Mouse (Mus musculus): ENCODE results near the gene Lrrc34. TPM values are rescaled to one million over a fixed set of nuclear protein-coding genes. Genes with fewer than 3 reads are reported as not detected.

The Lrrc34 gene
- polyA plus RNA-seq, 1 experiment: 2.1 TPM

DNA sequence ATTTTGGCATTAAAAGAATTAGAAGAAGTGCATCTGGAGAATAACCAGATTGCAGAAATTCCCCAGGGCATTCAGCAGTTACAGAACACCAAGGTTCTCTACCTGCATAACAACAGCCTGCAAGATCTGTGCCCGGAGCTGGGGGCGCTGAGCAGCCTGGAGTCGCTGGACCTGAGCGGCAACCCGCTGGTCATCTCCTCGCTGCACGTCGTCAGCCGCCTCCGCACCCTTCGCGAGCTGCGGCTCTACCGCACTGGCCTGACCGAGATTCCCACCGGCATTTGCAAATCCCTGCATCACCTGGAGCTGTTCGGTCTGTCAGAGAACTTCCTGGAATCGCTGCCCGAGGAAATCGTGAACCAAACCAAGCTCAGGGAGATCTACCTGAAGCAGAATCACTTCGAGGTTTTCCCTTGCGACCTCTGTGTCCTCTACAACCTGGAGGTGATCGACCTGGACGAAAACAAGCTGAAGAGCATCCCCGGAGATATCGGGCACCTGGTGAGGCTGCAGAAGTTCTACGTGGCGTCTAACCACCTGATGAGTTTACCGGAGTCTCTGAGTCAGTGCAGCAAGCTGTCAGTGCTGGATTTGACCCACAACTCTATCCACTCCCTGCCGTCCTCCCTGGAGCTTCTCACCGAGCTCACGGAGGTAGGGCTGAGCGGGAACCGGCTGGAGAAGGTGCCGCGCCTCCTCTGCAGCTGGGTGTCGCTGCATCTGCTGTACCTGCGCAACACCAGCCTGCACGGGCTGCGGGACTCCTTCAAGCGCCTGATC, 2.6 kb upstream of the Lrrc34 start:
- no peak for TF ChIP-seq CTCF (IDR thresholded peaks at IDR 0.05; ENCODE audit: control insufficient read depth, insufficient read depth, low read length)
- no peak for TF ChIP-seq POLR2A (IDR thresholded peaks at IDR 0.05; ENCODE audit: borderline replicate concordance, control insufficient read depth, low read depth, low read length)
- Histone ChIP-seq H3K4me3 (replicated peaks; ENCODE audit: control insufficient read depth, low read depth, low read length) (no peak overlapping the region), H3K4me1 (ENCODE audit: control insufficient read depth, insufficient read depth, low read length) (no peaks in the 10 kb centered on the region; the same call in 1 of the 2 replicates), H3K27ac (ENCODE audit: control insufficient read depth, insufficient read depth, low read depth, low read length, poor library complexity) (no peak overlapping the region)
- WGBS: under 1% methylated on average over 41 of the region's 41 CpGs

DNA sequence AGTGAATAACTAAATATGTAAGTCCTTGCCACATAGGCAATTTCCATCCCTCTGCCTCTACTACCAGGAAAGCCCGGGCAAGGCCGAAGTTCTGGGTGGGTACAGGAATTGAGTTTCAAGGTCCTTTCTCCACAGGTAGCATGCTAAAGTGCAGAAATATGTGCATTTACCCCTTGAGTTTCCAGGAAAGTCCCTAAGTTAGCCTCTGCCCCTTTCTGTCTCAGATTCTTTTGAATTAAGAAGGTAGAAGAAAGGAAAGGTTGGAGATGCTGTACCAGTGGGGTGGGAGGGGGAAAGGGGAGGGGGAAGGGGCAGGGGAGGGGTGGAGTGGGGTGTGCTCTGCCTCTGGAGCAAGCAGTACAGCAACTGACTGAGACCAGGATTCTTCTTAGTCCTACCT, 797 bp upstream of the Lrrc34 start:
- Histone ChIP-seq H3K4me3 (replicated peaks; ENCODE audit: control insufficient read depth, low read depth, low read length) (no peak overlapping the region), H3K4me1 (ENCODE audit: control insufficient read depth, insufficient read depth, low read length) (no peaks in the 10 kb centered on the region), H3K27ac (ENCODE audit: control insufficient read depth, insufficient read depth, low read depth, low read length, poor library complexity) (no peak overlapping the region)
- WGBS: 89% methylated on average over 2 of the region's 2 CpGs
- no peak for TF ChIP-seq CTCF (IDR thresholded peaks at IDR 0.05; ENCODE audit: control insufficient read depth, insufficient read depth, low read length)
- TF ChIP-seq POLR2A (IDR thresholded peaks at IDR 0.05; ENCODE audit: borderline replicate concordance, control insufficient read depth, low read depth, low read length): no peak

DNA sequence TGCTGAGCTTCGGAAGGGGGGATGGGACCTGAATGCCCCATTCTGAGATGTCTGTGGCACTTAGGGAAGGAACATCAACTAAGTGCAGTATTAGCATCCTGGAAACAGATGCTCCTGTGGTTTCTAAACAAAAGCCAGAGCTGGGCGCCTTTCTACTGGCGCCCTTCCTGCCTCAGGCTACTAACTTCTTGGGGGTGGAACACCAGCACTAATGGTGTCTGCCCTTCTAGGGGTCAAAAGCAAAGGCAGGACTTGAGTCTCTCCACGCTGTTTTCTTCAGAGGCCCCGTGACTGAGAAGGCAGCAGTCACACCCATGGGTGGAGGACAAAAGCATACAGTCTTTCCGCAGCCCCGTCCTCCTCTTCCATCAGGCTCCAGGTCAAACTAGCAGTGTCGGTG, 908 bp downstream of the Lrrc34 start:
- no peak overlapping the region for H3K27ac ChIP-seq (ENCODE audit: control insufficient read depth, insufficient read depth, low read depth, low read length, poor library complexity)
- no peak overlapping the region for H3K4me3 ChIP-seq (replicated peaks; ENCODE audit: control insufficient read depth, low read depth, low read length)
- no peaks in the 10 kb centered on the region for H3K4me1 ChIP-seq (ENCODE audit: control insufficient read depth, insufficient read depth, low read length)
- WGBS: 63% methylated on average over 8 of the region's 8 CpGs
- TF ChIP-seq POLR2A (IDR thresholded peaks at IDR 0.05; ENCODE audit: borderline replicate concordance, control insufficient read depth, low read depth, low read length) (no peak), CTCF (IDR thresholded peaks at IDR 0.05; ENCODE audit: control insufficient read depth, insufficient read depth, low read length) (no peak)

DNA sequence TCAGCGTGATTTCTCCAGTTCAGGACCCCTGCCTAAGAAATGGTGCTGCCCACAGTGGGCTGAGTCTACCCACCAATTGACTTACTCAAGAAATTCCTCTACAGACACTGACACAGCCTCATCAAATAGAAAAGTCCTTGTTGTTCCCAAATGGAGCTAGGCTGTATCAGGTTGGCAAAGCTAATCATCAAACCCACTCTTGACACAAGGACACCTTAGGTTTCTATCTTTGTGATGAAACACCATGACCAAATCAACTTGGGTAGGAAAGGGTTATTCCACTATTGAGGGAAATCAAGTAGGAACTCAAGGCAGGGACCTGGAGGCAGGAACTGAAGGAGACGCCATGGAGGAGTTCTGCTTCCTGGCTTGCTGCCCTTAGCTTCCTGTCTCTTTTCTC, 3.5 kb downstream of the Lrrc34 start, which contains the start of gene Lrriq4:
Gene Lrriq4 (plus strand): TSS at position 301 of the 400 bp plus-strand sequence.
- 52% methylated on average over 2 of the region's 2 CpGs for WGBS

DNA sequence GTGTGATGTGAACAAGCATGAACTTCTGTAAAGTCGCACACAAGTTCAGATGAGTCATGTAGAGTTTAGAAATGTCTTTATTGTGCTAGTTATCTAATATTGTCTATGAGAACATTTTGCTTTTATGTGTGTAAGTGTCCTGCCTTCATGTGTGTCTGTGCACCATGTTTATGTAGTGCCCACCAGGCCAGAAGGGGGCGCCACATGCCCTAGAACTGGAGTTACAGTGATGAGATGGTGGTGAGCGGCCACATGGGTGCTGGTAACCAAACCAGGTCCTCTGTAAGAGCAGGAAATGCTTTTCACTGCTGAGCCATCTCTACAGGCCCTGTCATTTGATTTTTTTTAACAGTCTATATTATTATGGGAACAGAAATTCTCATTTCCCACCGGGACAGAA, 12.0 kb downstream of the Lrrc34 start:
- TF ChIP-seq POLR2A (IDR thresholded peaks at IDR 0.05; ENCODE audit: borderline replicate concordance, control insufficient read depth, low read depth, low read length) (no peak), CTCF (IDR thresholded peaks at IDR 0.05; ENCODE audit: control insufficient read depth, insufficient read depth, low read length) (no peak)
- 75% methylated on average over 4 of the region's 4 CpGs for WGBS
- Histone ChIP-seq H3K4me3 (replicated peaks; ENCODE audit: control insufficient read depth, low read depth, low read length) (no peak overlapping the region), H3K27ac (ENCODE audit: control insufficient read depth, insufficient read depth, low read depth, low read length, poor library complexity) (no peak overlapping the region), H3K4me1 (ENCODE audit: control insufficient read depth, insufficient read depth, low read length) (no peaks in the 10 kb centered on the region)

More for the DNA sequence above, 3.5 kb downstream of the Lrrc34 start, which contains the start of gene Lrriq4:
- H3K27ac ChIP-seq (ENCODE audit: control insufficient read depth, insufficient read depth, low read depth, low read length, poor library complexity): no peak within 1 kb of the TSS
- H3K4me1 ChIP-seq (ENCODE audit: control insufficient read depth, insufficient read depth, low read length): no peaks in the 10 kb centered on the region
- H3K4me3 ChIP-seq (replicated peaks; ENCODE audit: control insufficient read depth, low read depth, low read length): no peak within 1 kb of the TSS
- no peak for TF ChIP-seq POLR2A (IDR thresholded peaks at IDR 0.05; ENCODE audit: borderline replicate concordance, control insufficient read depth, low read depth, low read length)
- no peak for TF ChIP-seq CTCF (IDR thresholded peaks at IDR 0.05; ENCODE audit: control insufficient read depth, insufficient read depth, low read length)

DNA sequence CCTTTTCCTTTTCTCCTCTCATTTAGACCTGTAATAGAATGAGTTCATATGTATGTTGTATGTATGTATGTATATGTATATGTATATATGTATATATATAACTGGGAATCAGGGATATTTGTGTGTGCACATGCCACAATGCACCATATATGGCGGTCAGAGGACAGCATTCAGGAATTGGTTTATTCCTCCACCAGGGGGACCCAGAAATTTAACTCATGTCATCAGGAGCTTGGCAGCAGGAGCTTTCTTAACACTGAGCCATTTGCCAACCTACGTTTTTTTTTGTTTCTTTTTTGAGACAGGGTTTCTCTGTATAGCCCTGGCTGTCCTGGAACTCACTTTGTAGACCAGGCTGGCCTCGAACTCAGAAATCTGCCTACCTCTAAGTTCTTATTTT, 14.0 kb downstream of the Lrrc34 start:
- Histone ChIP-seq H3K27ac (ENCODE audit: control insufficient read depth, insufficient read depth, low read depth, low read length, poor library complexity) (no peak overlapping the region), H3K4me3 (replicated peaks; ENCODE audit: control insufficient read depth, low read depth, low read length) (no peak overlapping the region), H3K4me1 (ENCODE audit: control insufficient read depth, insufficient read depth, low read length) (no peaks in the 10 kb centered on the region)
- TF ChIP-seq POLR2A (IDR thresholded peaks at IDR 0.05; ENCODE audit: borderline replicate concordance, control insufficient read depth, low read depth, low read length) (no peak), CTCF (IDR thresholded peaks at IDR 0.05; ENCODE audit: control insufficient read depth, insufficient read depth, low read length) (no peak)
- 57% methylated on average over 3 of the region's 3 CpGs for WGBS

DNA sequence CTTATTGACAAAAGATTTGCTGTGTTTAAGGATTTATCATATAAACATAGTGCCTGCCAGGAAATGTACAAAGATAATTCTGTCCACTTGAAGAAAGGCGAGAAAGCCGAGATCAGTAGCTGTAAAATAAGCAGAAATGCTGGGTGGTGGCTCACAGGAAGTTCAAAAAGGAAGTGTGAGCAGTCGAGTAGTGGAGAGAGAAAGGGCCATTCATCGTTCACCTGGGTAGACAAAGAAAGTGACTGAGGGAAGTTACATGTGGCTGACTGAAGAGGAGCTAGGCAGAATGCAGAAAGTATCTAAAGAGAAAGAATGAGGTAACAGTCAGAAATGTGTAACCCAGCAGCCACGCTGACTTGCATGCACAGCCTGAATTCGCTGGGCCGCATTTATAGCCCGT, 27.5 kb downstream of the Lrrc34 start:
- H3K27ac ChIP-seq (ENCODE audit: control insufficient read depth, insufficient read depth, low read depth, low read length, poor library complexity): no peak overlapping the region
- H3K4me3 ChIP-seq (replicated peaks; ENCODE audit: control insufficient read depth, low read depth, low read length): no peak overlapping the region
- 49% methylated on average over 8 of the region's 8 CpGs for WGBS
- no peaks in the 10 kb centered on the region; the same call in 1 of the 2 replicates for H3K4me1 ChIP-seq (ENCODE audit: control insufficient read depth, insufficient read depth, low read length)
- TF ChIP-seq POLR2A (IDR thresholded peaks at IDR 0.05; ENCODE audit: borderline replicate concordance, control insufficient read depth, low read depth, low read length) (no peak), CTCF (IDR thresholded peaks at IDR 0.05; ENCODE audit: control insufficient read depth, insufficient read depth, low read length) (no peak)

DNA sequence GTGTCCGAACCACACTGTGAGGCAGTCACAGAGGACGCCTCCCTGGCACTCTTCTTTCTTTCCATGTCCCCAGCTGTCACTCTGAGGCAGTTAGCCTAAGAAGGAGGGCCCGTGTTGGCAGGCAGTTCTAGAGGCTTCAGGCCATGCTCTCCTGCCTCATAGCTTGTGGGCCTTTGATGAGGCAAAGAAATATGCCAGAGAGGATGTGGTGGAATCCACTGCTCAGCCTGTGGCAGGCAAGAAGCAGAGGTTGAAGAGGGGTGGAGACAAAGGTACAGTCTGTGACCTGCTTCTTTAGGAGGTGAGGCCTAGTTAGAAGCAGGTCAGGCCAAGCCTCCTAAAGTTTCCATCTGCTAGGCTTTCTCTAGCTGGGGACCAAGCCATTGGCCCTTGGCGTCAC, 36.7 kb downstream of the Lrrc34 start:
- Histone ChIP-seq H3K4me1 (ENCODE audit: control insufficient read depth, insufficient read depth, low read length) (no peaks in the 10 kb centered on the region), H3K4me3 (replicated peaks; ENCODE audit: control insufficient read depth, low read depth, low read length) (no peak overlapping the region), H3K27ac (ENCODE audit: control insufficient read depth, insufficient read depth, low read depth, low read length, poor library complexity) (no peak overlapping the region)
- TF ChIP-seq CTCF (IDR thresholded peaks at IDR 0.05; ENCODE audit: control insufficient read depth, insufficient read depth, low read length): no peak
- TF ChIP-seq POLR2A (IDR thresholded peaks at IDR 0.05; ENCODE audit: borderline replicate concordance, control insufficient read depth, low read depth, low read length): no peak
- 90% methylated on average over 4 of the region's 4 CpGs for whole genome bisulfite sequencing

Data from bone marrow, adult 2 months (tissue).